Mouse (Mus musculus) macrophage (primary cell): ENCODE measurements around the gene Hs2st1. TPM values are rescaled to one million over a fixed set of nuclear protein-coding genes. Genes with fewer than 3 reads are reported as not detected.
A peak's percentile ranks its signal among the peaks of the same experiment; 100 is the strongest.

Source experiments
- H3K27ac ChIP-seq: fragments of 350-480 bp; formaldehyde crosslinking; 2 replicates; pipeline ENCODE4 v1.9.0; 2021
- H3K36me3 ChIP-seq: fragments of 350-480 bp; formaldehyde crosslinking; 2 replicates; pipeline ENCODE4 v1.9.0; 2021; ENCODE audit errors: inconsistent target
- H3K4me3 ChIP-seq: fragments of 350-480 bp; formaldehyde crosslinking; 2 replicates; pipeline ENCODE4 v1.9.0; 2021; ENCODE audit errors: inconsistent target
- H3K79me2 ChIP-seq: fragments of 350-480 bp; formaldehyde crosslinking; 2 replicates; pipeline ENCODE4 v1.9.0; 2021; ENCODE audit errors: inconsistent target
- WGBS: methylation state at CpG from one replicate; pipeline ENCODE4 v1.1.7; 2026; ENCODE audit warnings: inconsistent platforms; ENCODE audit not compliant: missing documents; 5-methylcytosine and 5-hydroxymethylcytosine counted together
- polyA plus RNA-seq: library from polyadenylated mRNA; stranded (reverse); fragments of 250-400 nt; gene quantifications from 3 replicates; pipeline ENCODE4 v1.2.4, GENCODE M21; 2018; ENCODE audit warnings: inconsistent platforms

Hs2st1 gene
- polyA plus RNA-seq, 1 experiment from 2014 or later, result 14.6 TPM

DNA sequence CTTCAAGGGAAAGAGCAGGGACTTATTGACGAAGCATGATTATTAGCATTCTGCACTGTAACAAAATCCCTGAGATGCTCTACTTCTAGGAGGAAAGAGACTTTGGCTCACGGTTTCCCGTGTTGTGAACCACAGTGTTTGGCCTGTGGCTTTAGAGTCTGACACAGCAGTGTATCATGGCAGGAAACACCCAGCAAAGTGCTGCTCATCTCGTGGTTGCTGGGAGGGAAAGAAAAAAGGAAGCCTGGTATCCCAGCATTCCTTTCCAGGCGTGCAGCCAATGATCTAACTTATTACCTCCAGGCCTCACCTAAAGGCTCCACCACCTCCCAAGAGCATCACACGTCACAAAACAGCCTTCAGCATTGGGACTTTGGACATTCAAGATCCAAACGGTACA is 32.8 kb upstream of the Hs2st1 start:
- Histone ChIP-seq H3K4me3 (no peak overlapping the region), H3K79me2 (no peaks in the 10 kb centered on the region), H3K27ac (peak overlapping the region; percentile 39), H3K36me3 (peaks cover 11% of the 10 kb centered on the region; the same call in 1 of the 2 replicates)
- WGBS, result 58% methylated on average over 7 of the region's 7 CpGs

DNA sequence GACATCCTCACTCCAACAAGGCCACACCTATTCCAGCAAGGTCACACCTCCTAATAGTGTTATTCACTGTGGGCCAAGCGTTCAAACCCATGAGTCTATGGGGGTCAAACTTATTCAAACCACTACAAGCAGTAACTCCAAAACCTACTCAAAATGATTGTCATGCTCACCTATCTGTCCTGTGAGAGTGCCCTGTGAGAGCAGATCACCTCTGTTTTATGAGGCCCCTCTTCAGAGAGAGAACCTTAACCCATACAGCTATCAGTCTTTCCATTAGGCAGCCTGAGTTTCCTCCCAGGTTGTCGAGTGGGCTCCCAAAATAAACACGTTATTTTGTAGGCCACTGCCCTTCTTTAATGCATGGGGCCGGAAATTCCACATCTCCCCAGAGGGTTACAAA is 32.4 kb upstream of the Hs2st1 start:
- Histone ChIP-seq H3K36me3 (peaks cover 15% of the 10 kb centered on the region; the same call in 1 of the 2 replicates), H3K79me2 (no peaks in the 10 kb centered on the region), H3K4me3 (no peak overlapping the region), H3K27ac (peak overlapping the region; percentile 39)
- WGBS, result 95% methylated on average over 4 of the region's 4 CpGs

DNA sequence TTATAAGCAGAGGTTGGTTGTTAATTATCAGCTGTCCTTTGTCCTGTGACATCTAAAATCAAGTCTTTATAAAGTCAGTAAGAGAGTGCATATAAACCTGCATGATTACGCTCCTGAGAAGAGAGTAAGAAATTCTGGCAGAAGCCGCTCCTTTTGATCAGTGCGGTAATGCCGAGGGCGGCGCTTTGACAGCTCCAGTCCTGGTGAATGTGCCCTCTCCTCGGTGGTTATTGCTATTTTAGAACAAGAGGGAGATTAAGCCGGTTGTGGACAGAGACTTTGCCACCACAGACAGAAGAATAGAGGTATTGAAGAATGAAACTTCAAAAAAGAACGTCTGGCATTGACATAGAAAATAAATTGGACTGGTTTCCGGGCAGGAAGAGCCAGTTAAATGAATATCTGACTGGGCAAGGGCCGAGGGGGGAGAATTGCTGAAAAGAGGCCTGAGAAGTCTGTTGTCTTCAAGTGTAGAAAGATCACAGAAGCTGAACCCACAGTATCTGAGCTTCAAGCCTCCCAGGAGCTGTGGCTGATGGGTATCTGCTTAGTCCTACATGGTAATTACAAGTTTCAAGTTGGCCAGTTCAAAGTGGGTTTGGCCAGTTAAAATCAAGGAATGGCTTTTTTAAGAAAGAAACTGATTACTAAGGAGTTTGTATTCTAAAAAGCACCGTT is 27.9 kb upstream of the Hs2st1 start:
- no peak overlapping the region for H3K27ac ChIP-seq
- peaks cover 20% of the 10 kb centered on the region; the same call in 1 of the 2 replicates for H3K79me2 ChIP-seq
- 95% methylated on average over 12 of the region's 12 CpGs for WGBS
- H3K4me3 ChIP-seq, result no peak overlapping the region
- peaks cover 36% of the 10 kb centered on the region; the same call in 1 of the 2 replicates for H3K36me3 ChIP-seq

- no peak overlapping the region for H3K27ac ChIP-seq
- peaks cover 28% of the 10 kb centered on the region; the same call in 1 of the 2 replicates for H3K79me2 ChIP-seq
- peaks cover 36% of the 10 kb centered on the region; the same call in 1 of the 2 replicates for H3K36me3 ChIP-seq
- 92% methylated on average over 4 of the region's 4 CpGs for WGBS
- H3K4me3 ChIP-seq, result no peak overlapping the region
Observed at GRCm38 (mm10) chr3:144597121-144597520, 27.1 kb upstream of the Hs2st1 start.

GRCm38 (mm10) chr3:144592992-144593785 is 23.2 kb upstream of the Hs2st1 start:
- Histone ChIP-seq H3K27ac (no peak overlapping the region), H3K79me2 (peaks cover 68% of the 10 kb centered on the region), H3K4me3 (no peak overlapping the region), H3K36me3 (peaks cover 30% of the 10 kb centered on the region; the same call in 1 of the 2 replicates)
- WGBS, result 92% methylated on average over 9 of the region's 9 CpGs

DNA sequence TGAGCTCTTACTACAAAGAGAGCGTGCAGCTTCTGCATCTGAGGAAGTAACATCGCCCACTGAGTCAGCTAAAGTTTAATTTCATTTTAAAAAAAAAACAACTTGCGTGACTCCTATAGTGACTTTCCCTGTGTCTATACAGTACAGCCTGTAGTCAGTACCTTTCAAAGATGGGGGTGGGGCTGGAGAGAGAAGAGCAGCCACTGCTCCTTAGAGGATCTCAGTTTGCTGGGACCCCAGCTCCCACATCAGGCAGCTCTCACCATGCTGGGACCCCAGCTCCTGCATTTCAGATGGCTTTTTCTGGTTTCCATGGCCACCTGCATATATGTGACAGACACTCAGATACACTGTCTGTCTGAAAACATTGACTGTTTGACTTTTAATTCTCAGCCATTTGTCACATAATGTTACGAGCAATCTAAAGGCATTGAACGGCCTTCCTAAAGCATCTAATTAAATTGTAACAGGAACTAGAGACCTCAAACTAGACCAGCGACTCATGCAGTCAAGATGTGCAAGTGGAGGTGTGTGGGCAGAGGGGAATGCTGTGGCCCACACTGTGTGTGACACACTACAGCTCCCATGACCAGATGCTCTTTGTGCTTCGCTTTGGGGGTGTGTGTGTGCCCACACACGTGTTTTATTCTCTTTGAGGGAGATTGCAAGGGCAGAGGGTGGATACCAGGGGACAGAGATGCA is 19.4 kb upstream of the Hs2st1 start:
- H3K36me3 ChIP-seq, result peaks cover 7% of the 10 kb centered on the region; the same call in 1 of the 2 replicates

DNA sequence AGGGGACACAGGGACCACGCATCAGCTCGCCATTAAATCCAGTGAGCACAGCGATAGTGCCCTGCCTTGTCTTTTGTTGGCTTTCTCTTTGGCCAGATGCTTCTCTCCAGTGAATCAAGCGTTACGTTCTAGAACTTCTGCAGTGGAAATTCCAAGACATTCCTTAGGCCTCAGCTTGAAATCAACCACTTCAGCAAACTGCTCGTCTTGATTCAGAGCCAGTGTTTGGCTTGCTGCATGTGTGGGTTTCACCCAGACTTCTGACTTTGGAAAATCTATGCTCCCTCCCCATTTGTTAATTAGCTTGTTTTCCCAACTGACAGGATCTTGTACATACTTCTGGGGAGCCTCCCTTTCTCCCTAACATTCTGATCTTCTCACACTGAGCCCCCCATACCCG is 16.8 kb upstream of the Hs2st1 start:
- no peak overlapping the region for H3K4me3 ChIP-seq
- peaks cover 7% of the 10 kb centered on the region; the same call in 1 of the 2 replicates for H3K36me3 ChIP-seq
- 95% methylated on average over 7 of the region's 7 CpGs for WGBS
- H3K27ac ChIP-seq, result peak overlapping the region; percentile 93
- peaks cover 87% of the 10 kb centered on the region for H3K79me2 ChIP-seq

More for the DNA sequence above, 19.4 kb upstream of the Hs2st1 start:
- Histone ChIP-seq H3K27ac (peak overlapping the region; percentile 57), H3K4me3 (no peak overlapping the region), H3K79me2 (peaks cover 88% of the 10 kb centered on the region)
- 79% methylated on average over 8 of the region's 8 CpGs for WGBS

DNA sequence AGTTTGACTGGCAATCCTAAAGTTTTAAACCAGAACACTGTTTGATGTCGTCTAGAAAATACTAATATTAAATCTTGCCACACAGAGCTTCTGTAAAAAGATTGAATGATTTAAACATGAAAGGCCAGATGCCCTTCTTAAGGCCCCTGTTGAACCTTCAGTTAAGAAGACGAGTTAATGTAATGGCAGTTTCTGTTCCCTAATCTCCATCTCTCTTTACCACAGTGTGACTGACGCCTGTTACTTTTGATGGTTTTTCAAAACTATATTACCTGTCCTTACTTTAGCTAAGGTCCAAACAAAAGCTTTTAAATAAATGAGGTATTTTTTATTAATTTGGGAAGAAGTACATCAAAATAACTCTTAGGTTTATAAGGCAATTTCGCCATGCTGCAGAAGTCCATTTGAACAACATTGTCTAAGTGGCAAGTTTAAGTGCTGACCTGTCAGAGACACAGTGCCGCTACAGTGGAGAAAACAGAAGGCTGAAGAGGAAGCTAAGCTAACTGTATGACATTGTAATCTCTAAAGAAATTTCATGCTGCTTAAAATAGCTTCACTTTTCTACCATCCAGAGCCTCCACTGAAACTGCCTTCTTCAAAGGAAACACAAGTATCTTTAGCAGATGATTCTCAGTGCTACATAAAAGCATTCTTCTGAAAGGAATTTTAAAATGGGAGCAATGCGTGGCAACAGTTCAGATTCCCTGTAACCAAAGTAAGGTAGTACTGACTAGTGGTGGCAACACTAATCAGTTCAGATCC is 15.0 kb upstream of the Hs2st1 start:
- H3K27ac ChIP-seq, result peak overlapping the region; percentile 93
- no peak overlapping the region for H3K4me3 ChIP-seq
- H3K36me3 ChIP-seq, result peaks cover 4% of the 10 kb centered on the region
- WGBS, result 26% methylated on average over 6 of the region's 6 CpGs
- H3K79me2 ChIP-seq, result peaks cover 87% of the 10 kb centered on the region

DNA sequence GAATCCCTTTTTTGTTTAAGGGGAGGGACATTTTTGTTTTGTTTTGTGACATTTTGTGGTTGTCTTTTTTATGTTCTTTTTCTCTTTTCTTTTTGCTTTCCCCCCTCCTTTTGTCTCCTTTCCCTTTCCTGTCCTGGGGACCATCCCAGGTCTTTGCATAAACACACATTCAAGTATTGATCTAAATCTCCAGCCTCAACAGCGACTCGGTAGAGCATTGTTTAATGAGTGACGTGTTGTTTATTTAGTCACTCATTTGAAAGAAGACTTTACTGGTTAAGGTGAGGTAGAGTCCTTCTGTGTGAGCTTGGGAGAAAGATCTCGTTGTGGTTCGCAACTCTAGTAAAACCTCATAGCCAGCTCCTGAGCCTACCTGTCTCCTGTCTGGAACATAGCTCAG is 13.8 kb upstream of the Hs2st1 start:
- H3K27ac ChIP-seq, result peak overlapping the region; percentile 93
- peaks cover 14% of the 10 kb centered on the region for H3K36me3 ChIP-seq
- 95% methylated on average over 5 of the region's 5 CpGs for WGBS

GRCm38 (mm10) chr3:144582306-144582705 is 12.3 kb upstream of the Hs2st1 start:
- H3K79me2 ChIP-seq, result peaks cover 87% of the 10 kb centered on the region
- 92% methylated on average over 4 of the region's 4 CpGs for WGBS
- H3K4me3 ChIP-seq, result no peak overlapping the region
- H3K27ac ChIP-seq, result no peak overlapping the region
- peaks cover 26% of the 10 kb centered on the region for H3K36me3 ChIP-seq

More for the DNA sequence above, 13.8 kb upstream of the Hs2st1 start:
- H3K4me3 ChIP-seq, result no peak overlapping the region
- peaks cover 87% of the 10 kb centered on the region for H3K79me2 ChIP-seq

GRCm38 (mm10) chr3:144581842-144582241 is 11.9 kb upstream of the Hs2st1 start:
- Histone ChIP-seq H3K27ac (no peak overlapping the region), H3K36me3 (peaks cover 24% of the 10 kb centered on the region), H3K4me3 (no peak overlapping the region), H3K79me2 (peaks cover 87% of the 10 kb centered on the region)
- 67% methylated on average over 3 of the region's 3 CpGs for WGBS

- no peak overlapping the region for H3K27ac ChIP-seq
- WGBS, result 92% methylated on average over 7 of the region's 7 CpGs
Observed at GRCm38 (mm10) chr3:144580281-144580680, 10.3 kb upstream of the Hs2st1 start.

GRCm38 (mm10) chr3:144579796-144580195 is 9.8 kb upstream of the Hs2st1 start:
- peaks cover 23% of the 10 kb centered on the region for H3K36me3 ChIP-seq
- H3K4me3 ChIP-seq, result no peak overlapping the region
- 81% methylated on average over 5 of the region's 5 CpGs for WGBS
- H3K79me2 ChIP-seq, result peaks cover 95% of the 10 kb centered on the region
- no peak overlapping the region for H3K27ac ChIP-seq

More at GRCm38 (mm10) chr3:144580281-144580680, 10.3 kb upstream of the Hs2st1 start:
- Histone ChIP-seq H3K4me3 (no peak overlapping the region), H3K79me2 (peaks cover 90% of the 10 kb centered on the region), H3K36me3 (peaks cover 23% of the 10 kb centered on the region)

DNA sequence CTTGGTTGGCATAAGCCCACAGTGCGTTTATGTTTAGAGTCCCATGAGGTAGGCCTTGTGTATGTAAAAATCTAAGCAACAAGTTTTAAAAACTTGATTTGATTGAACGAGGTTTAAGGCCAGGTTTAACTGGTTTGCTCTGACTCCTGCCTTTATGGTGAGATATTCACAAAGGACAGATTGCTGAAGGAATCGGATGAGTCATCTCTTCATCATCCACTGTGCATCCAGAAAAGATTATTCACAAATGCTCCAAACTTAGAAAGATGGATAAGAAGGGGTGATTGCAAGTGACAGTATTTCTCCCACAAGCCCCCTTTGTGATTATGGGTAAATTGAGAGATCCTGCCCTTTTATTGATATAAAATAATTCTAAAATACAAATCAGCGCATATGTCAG is 8.9 kb upstream of the Hs2st1 start:
- H3K36me3 ChIP-seq, result peaks cover 25% of the 10 kb centered on the region

More for the DNA sequence above, 8.9 kb upstream of the Hs2st1 start:
- Histone ChIP-seq H3K79me2 (peaks cover 100% of the 10 kb centered on the region), H3K27ac (no peak overlapping the region), H3K4me3 (no peak overlapping the region)
- WGBS, result 98% methylated on average over 4 of the region's 4 CpGs
